Mouse (Mus musculus) stomach, embryonic 15.5 days (tissue): ENCODE results near the gene Mettl23. TPM values are rescaled to one million over a fixed set of nuclear protein-coding genes. Genes with fewer than 3 reads are reported as not detected.
A peak's percentile ranks its signal among the peaks of the same experiment; 100 is the strongest.

Source experiments
- ATAC-seq: fragments of 200-750 bp; cut with Nextera tagmentation; 2 replicates; pipeline ENCODE4 v1.8.0; 2017; ENCODE audit warnings: low read depth, moderate number of reproducible peaks, moderate TSS enrichment; ENCODE audit not compliant: insufficient read depth, low FRiP score
- H3K27ac ChIP-seq: fragments of 300-500 bp; sonication (generic); 2 replicates; pipeline ENCODE4 v1.5.1; 2015; ENCODE audit warnings: mild to moderate bottlenecking, inconsistent platforms
- H3K27me3 ChIP-seq: fragments of 300-500 bp; sonication (generic); replicated peaks from 2 replicates; pipeline ENCODE4 v1.6.1; 2015; ENCODE audit warnings: inconsistent platforms
- H3K36me3 ChIP-seq: fragments of 300-500 bp; sonication (generic); 2 replicates; pipeline ENCODE4 v1.6.1; 2015; ENCODE audit warnings: inconsistent platforms
- H3K4me1 ChIP-seq: fragments of 300-500 bp; sonication (generic); 2 replicates; pipeline ENCODE4 v1.6.1; 2015; ENCODE audit warnings: inconsistent platforms
- H3K4me2 ChIP-seq: fragments of 300-500 bp; sonication (generic); 2 replicates; pipeline ENCODE4 v1.6.1; 2015; ENCODE audit warnings: mild to moderate bottlenecking, inconsistent platforms
- H3K4me3 ChIP-seq: fragments of 300-500 bp; sonication (generic); replicated peaks from 2 replicates; pipeline ENCODE4 v1.5.1; 2015; ENCODE audit warnings: inconsistent platforms
- H3K9ac ChIP-seq: fragments of 300-500 bp; sonication (generic); 2 replicates; pipeline ENCODE4 v1.6.1; 2015; ENCODE audit warnings: inconsistent platforms
- H3K9me3 ChIP-seq: fragments of 300-500 bp; sonication (generic); 2 replicates; pipeline ENCODE4 v1.6.1; 2016; ENCODE audit warnings: inconsistent platforms
- WGBS: fragments of 180-500 bp; shearing (Covaris S2); methylation state at CpG from one replicate; pipeline ENCODE4 v1.1.7; 2015; 5-methylcytosine and 5-hydroxymethylcytosine counted together
- polyA plus RNA-seq: library from polyadenylated mRNA; unstranded; fragments of >200 nt; fragmentation: Nextera tagmentation; extraction: Ambion mirVana; gene quantifications from 2 replicates; pipeline ENCODE4 v1.2.1, GENCODE M21; 2015

Gene Mettl23
- polyA plus RNA-seq: 57.9 and 61.3 TPM in 2 replicates

DNA sequence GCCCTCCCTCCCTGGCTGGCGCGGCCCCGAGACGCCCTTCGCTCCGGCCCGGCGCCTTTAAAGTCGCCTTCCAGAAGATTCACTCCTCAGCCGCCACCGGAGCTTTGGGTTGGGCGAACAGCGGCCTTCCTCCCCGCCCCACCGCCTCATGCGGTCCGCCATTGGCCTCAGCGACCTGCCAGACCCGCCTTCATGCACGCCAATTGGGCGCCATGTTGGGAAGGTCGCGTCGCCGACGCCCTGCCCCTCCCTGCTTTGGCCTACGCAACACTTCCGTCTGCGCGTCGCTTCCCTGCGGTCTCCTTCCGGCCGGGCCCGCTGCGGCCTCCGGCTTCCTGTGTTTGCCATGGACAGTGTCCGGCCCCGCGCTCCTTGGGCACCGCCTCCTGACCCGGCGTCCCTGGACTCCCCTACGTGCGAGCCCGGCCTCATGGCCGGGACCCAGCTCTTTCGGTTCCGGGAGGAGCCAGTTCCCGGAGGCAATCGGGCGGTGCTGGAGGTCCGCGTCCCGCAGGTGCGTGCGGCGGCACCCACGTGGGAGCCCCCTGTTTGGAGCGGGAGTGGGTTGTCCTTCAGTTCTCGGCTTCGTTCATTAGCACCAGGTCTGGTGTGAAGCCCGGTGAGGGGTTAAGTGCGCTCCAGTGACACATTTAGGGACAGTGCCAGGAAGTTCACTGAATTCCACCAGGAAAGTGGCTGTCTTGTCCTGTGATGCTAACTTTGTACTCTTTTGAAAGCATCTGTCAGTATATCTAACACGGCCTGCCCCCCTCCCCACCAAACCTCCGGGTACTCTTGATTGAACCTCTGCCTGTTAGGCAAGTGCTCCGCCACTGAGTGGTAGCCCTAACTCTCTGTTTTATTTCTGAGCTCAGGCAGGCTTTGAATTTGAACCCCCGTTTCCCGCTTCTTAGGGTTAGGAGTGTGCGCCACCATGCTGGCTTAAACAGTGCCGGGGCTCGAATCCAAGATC, at the start of gene Mettl23, which contains the start of gene Jmjd6:
Gene Mettl23 (plus strand): TSS at position 18 of the 973 bp plus-strand sequence.
Gene Jmjd6 (minus strand): TSS at position 189 of the 973 bp plus-strand sequence.
- Histone ChIP-seq H3K9me3 (no peaks in the 10 kb centered on the region), H3K27ac (peak within 1 kb of the TSS; percentile 99), H3K4me1 (peaks cover 34% of the 10 kb centered on the region), H3K4me3 (peak within 1 kb of the TSS; percentile 80), H3K4me2 (peak within 1 kb of the TSS; percentile 78), H3K36me3 (peaks cover 33% of the 10 kb centered on the region), H3K27me3 (no peaks in the 10 kb centered on the region), H3K9ac (peak within 1 kb of the TSS; percentile 78)
- peak; percentile 94 for ATAC-seq
- WGBS: under 1% methylated on average over 72 of the region's 72 CpGs

DNA sequence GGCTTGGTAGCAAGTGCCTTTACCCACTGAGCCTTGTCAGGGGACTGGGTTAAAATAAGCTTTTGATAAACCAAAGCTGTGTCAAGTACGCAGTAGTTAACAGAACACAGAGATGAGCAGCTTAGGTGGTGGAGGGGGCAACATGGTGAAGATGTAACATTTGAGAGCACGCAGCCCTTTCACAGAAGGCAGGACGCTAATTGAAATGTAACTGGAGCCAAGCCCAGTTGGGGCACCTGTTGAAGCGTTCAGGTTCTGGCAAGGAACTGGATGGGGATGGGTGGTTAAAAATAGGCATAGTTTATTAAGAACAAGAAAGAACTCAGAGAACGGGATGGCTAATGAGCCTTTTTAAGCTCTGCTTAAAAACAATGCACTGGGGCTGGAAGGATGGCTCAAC, 43.7 kb upstream of the Mettl23 start:
- Histone ChIP-seq H3K27ac (no peak overlapping the region), H3K27me3 (no peaks in the 10 kb centered on the region), H3K36me3 (no peaks in the 10 kb centered on the region), H3K4me2 (no peak overlapping the region), H3K9ac (no peak overlapping the region), H3K4me3 (no peak overlapping the region), H3K9me3 (no peaks in the 10 kb centered on the region), H3K4me1 (no peaks in the 10 kb centered on the region)
- ATAC-seq: no peak
- 80% methylated on average over 5 of the region's 5 CpGs for WGBS

DNA sequence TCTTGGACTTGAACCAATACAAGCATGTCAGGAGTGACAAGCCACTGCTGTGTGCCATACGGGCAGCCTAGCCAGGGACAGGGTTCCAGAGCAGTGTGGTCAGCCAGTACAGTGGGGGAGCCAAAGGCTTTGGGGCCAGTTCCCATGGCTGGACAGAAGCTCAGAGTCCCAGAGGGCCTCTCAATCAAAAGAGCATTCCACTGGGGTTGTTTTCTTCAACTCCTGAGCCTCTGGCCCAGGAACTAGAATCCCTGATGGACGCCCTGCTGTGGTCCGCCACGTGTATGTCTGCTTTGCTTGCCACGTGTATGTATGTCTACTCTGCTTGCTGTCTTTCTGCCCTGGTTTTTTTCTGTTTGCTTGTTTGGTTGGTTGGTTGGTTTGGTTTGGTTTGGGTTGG, 42.0 kb upstream of the Mettl23 start:
- H3K27me3 ChIP-seq: no peaks in the 10 kb centered on the region
- WGBS: 67% methylated on average over 5 of the region's 5 CpGs
- H3K4me3 ChIP-seq: no peak overlapping the region
- no peaks in the 10 kb centered on the region for H3K4me1 ChIP-seq
- no peaks in the 10 kb centered on the region for H3K9me3 ChIP-seq
- no peak overlapping the region for H3K4me2 ChIP-seq
- ATAC-seq: no peak
- H3K36me3 ChIP-seq: no peaks in the 10 kb centered on the region
- no peak overlapping the region for H3K9ac ChIP-seq
- H3K27ac ChIP-seq: no peak overlapping the region

DNA sequence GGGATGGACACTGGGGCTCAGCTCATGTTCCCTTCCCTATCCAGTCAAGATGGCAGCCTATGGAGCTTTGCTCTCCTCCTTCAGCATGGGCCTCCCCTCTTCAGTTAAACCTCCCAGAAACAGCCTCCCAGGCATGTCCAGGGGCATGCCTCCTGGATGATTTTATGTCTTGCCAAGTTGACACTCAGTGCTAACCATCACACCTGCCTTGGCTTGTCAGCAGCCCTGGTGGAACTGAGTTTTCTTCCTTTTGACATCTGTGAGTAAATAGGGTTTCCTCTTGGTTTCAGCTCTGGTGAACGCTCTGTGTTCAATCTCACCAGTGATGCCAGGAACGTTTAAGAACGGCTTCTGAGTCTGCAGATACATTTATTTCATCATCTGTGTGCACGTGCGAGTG, 40.4 kb upstream of the Mettl23 start:
- Histone ChIP-seq H3K9me3 (no peaks in the 10 kb centered on the region), H3K4me1 (peaks cover 3% of the 10 kb centered on the region; the same call in 1 of the 2 replicates), H3K4me2 (no peak overlapping the region), H3K4me3 (no peak overlapping the region), H3K36me3 (no peaks in the 10 kb centered on the region), H3K27ac (no peak overlapping the region), H3K27me3 (no peaks in the 10 kb centered on the region), H3K9ac (no peak overlapping the region)
- 79% methylated on average over 5 of the region's 5 CpGs for WGBS
- ATAC-seq: no peak

DNA sequence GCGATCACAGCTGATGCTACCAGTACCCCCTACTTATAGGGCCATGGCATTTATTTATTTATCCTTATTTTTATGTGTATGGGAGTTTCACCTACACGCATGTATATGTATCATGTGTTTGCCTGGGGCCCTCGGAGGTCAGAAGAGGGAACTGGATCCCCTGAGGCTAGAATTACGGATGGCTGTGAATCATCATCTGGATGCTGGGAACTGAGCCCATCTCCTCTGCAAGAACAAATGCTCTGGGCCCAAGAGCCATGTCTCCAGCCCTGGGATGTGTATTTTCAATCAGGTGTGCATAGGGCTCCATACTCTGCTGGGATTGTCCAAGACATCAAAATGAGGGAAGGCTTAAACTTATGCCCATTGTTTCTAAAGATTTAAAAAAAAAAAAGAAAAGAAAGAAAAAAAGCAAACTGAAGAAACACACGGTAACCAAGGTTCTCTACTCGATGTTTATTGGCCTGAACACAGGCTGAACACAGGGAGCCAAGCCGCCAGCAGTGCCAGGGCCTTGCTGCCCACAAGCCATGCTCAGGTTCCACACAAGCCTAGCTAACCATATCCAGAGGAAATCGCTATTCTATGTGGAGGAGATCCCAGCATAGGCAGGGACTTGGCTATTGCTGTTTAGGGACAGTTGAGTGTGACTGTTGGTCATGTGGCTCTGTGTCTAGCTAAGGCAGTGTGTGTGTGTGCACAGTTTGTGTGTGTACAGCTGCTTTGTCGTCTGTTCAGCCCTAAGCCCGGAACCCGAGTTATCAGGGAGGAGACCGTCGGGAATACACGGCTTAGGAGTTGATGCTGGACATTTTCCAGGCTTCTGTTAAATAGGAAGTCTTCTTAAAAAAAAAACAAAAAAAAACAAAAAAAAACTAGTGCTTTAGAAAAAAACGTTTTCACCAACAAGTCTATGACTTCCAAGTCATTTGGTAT, 36.7 kb upstream of the Mettl23 start:
- no peak overlapping the region for H3K9ac ChIP-seq
- no peak overlapping the region for H3K4me2 ChIP-seq
- no peaks in the 10 kb centered on the region for H3K9me3 ChIP-seq
- no peak for ATAC-seq
- H3K27me3 ChIP-seq: no peaks in the 10 kb centered on the region
- H3K4me3 ChIP-seq: no peak overlapping the region
- H3K4me1 ChIP-seq: peaks cover 11% of the 10 kb centered on the region
- H3K36me3 ChIP-seq: no peaks in the 10 kb centered on the region
- 0 out of 2 replicates have a peak overlapping the region, but pooled peaks have one; percentile 5 for H3K27ac ChIP-seq
- 68% methylated on average over 15 of the region's 15 CpGs for WGBS

DNA sequence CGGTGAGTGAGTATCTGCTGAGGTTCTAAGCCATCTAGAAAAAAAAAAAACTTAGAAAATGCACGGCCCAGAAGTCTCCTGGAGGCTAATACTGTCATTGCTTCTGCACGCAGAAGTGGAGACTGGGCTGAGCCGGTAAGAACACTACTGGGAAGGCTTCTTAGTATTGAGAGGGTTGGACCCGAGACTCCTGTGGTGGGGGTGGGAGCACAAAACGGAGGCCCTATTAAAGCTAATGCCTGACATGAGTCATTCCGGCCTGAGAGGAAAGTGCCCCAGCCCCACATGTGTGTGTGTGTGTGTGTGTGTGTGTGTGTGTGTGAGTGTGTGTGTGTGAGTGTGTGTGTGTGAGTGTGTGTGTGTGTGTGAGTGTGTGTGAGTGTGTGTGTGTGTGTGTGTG, 36.0 kb upstream of the Mettl23 start:
- H3K4me3 ChIP-seq: no peak overlapping the region
- no peaks in the 10 kb centered on the region for H3K9me3 ChIP-seq
- H3K9ac ChIP-seq: no peak overlapping the region
- H3K36me3 ChIP-seq: no peaks in the 10 kb centered on the region
- no peaks in the 10 kb centered on the region for H3K27me3 ChIP-seq
- peaks cover 16% of the 10 kb centered on the region for H3K4me1 ChIP-seq
- H3K4me2 ChIP-seq: no peak overlapping the region
- no peak for ATAC-seq
- 58% methylated on average over 7 of the region's 7 CpGs for WGBS
- H3K27ac ChIP-seq: no peak overlapping the region

DNA sequence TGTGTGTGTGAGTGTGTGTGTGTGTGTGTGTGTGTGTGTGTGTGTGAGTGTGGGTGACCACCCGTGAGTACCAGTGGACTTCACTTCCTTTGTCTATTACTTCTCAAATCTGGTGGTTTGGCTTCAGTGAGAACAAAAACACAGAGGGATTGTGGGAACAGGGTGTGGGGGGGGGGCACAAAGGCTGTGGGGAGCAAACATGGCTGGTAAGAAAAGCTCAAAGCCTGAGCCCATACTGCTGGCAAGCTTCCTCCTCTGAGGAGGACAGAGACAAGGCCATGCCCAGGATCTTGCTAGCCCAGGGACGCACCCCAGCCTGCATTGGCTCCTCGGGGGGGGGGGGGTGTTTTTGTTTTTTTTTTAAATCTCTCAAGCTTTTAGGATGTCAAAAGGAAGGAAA, 35.6 kb upstream of the Mettl23 start:
- no peak overlapping the region for H3K9ac ChIP-seq
- 88% methylated on average over 2 of the region's 3 CpGs for WGBS
- H3K4me1 ChIP-seq: peaks cover 19% of the 10 kb centered on the region
- H3K27ac ChIP-seq: no peak overlapping the region; the same call in 1 of the 2 replicates
- no peaks in the 10 kb centered on the region for H3K36me3 ChIP-seq
- no peak overlapping the region for H3K4me3 ChIP-seq
- ATAC-seq: no peak
- H3K4me2 ChIP-seq: no peak overlapping the region
- no peaks in the 10 kb centered on the region for H3K27me3 ChIP-seq
- no peaks in the 10 kb centered on the region for H3K9me3 ChIP-seq

DNA sequence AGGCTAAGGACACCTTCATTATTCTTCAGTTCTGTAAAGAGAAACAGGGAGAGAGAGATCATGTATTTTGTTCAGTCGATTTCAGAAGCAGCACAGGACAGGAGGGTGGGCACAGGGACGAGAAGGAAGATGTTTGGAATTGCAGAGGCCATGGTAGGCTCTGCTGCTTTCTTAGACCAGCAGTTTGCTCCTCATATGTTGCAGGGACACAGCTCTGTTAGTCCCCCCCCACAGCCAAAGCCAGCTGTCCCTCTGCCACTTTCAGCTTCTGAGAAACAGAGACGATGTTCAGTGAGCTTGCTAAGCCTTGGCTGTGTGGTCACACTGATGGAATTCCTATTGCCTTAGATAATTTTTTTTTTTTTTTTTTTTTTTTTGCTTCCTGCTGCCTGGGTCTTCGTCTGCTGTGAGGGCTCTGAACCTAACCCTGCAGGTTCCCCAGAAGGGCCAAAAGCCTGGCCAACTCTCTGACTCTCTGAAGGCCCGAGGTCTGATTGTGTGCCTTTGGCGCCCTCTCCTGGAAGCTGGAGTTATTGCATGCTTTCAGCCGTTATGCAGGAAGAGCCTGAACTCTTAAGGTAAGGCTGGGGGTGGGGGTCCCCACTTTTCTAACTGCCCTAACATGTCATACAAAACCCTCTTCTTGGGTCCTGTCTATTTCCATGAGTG, 35.0 kb upstream of the Mettl23 start:
- no peaks in the 10 kb centered on the region for H3K27me3 ChIP-seq
- H3K4me3 ChIP-seq: no peak overlapping the region
- H3K27ac ChIP-seq: no peak overlapping the region; the same call in 1 of the 2 replicates
- H3K4me1 ChIP-seq: peaks cover 24% of the 10 kb centered on the region
- WGBS: 24% methylated on average over 7 of the region's 7 CpGs
- no peaks in the 10 kb centered on the region for H3K9me3 ChIP-seq
- no peaks in the 10 kb centered on the region for H3K36me3 ChIP-seq
- ATAC-seq: no peak
- no peak overlapping the region for H3K4me2 ChIP-seq
- H3K9ac ChIP-seq: no peak overlapping the region

DNA sequence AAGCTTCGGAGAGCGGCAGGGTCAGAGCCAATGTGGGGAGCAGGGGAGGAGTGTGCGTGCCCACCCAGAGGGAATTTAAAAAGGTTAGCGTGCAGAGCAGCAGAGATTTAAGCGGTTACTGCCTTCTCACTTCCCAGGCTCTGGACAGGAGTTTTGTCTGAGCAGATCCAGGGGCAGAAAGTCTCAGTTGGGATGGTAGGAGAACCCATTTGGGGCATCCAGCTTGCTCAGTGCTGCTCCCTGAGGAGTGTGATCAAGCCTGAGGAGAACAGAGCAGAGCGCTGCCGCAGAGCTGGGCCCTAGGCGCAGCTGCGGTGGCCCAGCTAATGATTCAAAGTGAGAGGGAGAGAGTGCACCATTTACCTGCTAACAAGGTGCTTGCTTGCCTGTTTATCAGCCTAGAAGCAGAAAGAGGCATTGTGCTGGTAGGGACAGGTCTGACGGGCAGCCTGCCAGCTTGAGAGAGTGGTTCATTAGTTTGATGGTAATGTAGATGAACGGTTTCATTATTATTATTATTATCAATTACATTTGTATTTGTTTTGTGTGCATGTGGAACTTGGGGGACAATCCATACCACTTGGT, 34.2 kb upstream of the Mettl23 start:
- peaks cover 33% of the 10 kb centered on the region for H3K4me1 ChIP-seq
- no peaks in the 10 kb centered on the region for H3K36me3 ChIP-seq
- H3K27me3 ChIP-seq: no peaks in the 10 kb centered on the region
- H3K9ac ChIP-seq: no peak overlapping the region
- no peak for ATAC-seq
- no peak overlapping the region for H3K27ac ChIP-seq
- no peaks in the 10 kb centered on the region for H3K9me3 ChIP-seq
- H3K4me3 ChIP-seq: no peak overlapping the region
- WGBS: 82% methylated on average over 11 of the region's 11 CpGs
- H3K4me2 ChIP-seq: no peak overlapping the region

DNA sequence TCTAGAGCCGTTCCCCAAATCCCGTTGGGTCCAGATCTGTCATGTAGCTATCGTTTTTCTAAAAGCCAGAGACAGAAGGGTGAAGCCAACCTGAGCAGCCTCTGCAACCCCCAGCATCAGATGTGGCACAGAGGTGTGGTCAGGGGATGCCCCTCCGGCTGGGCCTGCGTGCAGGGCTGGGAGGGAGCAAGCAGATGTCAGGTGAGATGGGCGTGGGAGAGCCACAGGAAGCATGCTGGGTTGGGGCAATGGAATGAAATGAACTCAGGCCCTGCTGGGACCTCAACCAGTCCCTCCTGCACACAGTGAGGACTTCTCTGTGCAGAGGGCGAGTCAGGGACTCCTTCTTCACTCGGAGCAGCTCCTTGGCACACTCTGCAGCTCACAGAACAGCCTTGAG, 33.6 kb upstream of the Mettl23 start:
- no peak overlapping the region for H3K9ac ChIP-seq
- no peaks in the 10 kb centered on the region for H3K36me3 ChIP-seq
- ATAC-seq: no peak
- H3K9me3 ChIP-seq: no peaks in the 10 kb centered on the region
- no peak overlapping the region for H3K4me3 ChIP-seq
- no peak overlapping the region for H3K27ac ChIP-seq
- no peaks in the 10 kb centered on the region for H3K27me3 ChIP-seq
- 79% methylated on average over 8 of the region's 8 CpGs for WGBS
- peaks cover 39% of the 10 kb centered on the region for H3K4me1 ChIP-seq
- no peak overlapping the region for H3K4me2 ChIP-seq

DNA sequence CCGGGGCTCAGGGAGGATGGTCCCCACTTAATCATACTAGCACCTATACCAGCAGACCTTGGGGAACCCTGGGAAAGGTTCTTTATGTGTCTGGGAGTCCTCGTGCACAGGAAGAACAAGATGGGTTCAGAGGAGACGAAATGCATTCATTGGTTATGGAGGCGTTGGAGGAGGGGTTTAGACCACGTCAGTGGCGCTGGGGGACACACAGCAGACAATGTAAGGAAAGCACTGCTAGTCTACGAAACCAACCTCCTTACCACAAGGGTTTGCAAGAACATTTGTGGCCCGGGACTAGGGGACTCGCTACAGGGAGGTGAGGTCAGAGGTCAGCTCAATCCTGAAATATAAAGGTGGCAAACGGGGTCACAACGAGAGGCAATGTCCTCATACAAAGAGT, 32.5 kb upstream of the Mettl23 start:
- H3K9me3 ChIP-seq: no peaks in the 10 kb centered on the region
- peaks cover 47% of the 10 kb centered on the region for H3K4me1 ChIP-seq
- no peak overlapping the region for H3K4me3 ChIP-seq
- no peak overlapping the region for H3K4me2 ChIP-seq
- H3K27ac ChIP-seq: no peak overlapping the region
- WGBS: 78% methylated on average over 11 of the region's 11 CpGs
- no peaks in the 10 kb centered on the region for H3K36me3 ChIP-seq
- no peak for ATAC-seq
- no peak overlapping the region for H3K9ac ChIP-seq
- H3K27me3 ChIP-seq: no peaks in the 10 kb centered on the region
